Mouse (Mus musculus): ENCODE measurements around the gene Map2k6.

The Map2k6 gene

DNA sequence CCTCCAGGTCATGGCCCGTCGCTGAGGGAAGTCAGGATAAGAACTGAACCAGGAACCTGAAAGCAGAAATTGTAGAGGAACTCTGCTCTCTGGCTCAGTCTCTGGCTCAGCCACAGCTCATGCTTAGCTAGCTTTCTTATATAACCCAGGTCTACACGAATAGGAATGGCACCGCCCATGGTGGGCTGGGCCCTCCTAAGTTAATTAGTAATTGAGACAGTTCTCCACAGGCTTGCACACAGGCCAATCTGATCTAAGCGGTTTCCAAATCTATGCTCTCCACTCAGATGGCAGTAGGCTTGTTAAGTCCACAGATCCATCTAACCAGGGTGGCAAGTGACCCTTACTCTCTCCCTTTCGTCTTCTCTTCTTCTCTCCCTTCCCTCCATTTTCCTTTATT lies 88.9 kb downstream of the Map2k6 start:
- DNase-seq (ENCODE audit: low read depth) = no peak

DNA sequence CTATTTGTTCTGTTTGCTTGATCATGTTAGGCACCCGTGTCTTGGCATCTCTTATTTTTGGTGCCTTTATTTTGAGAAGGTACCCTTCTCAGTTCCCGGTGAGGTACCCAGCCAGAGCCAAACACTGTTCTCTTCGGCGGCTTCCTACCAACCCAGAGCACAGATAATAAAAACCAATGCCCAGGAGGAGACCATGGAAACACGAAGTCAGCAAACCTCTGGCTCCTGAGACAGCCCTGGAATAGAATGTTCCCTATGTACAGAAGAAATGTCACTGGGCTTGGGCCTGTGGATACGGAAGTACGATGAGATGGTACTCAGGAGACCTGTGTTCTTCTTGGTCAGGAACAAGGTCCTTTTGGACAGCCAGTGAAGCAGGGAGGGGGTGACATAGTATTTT lies 89.4 kb downstream of the Map2k6 start:
- DNase-seq (ENCODE audit: low read depth) = no peak

DNA sequence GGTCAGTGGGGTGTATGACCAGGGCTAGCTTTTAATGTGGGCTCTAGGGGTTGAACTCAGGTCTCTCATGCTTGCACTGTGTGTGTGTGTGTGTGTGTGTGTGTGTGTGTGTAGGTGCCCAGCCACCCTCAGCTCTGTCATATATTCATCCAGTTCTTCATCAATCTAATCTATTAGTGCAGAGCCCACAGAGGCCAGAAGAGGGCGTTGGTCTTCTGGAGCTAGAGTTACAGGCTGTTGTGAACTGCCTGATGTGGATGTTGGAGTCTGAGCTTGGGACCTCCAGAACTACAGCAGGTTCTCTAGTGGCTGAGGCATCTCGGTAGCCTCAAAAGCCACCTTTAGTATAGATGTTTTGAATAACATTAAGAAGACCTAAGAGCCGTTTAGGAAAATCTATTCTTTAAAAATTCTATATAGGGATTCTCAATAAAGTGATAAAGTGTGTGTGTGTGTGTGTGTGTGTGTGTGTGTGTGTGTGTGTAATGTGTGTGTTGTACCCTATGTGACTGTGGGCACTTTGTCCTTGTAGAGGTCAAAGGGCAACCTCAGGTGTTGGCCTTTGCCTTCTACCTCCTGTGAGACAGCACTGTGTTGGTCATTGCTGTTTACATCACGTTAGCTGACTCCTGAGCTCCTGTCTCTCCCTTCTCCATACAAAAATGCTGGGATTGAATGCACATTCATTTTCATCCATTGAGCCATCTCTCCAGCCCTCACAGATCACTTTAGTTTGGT lies 96.6 kb downstream of the Map2k6 start:
- DNase-seq (ENCODE audit: low read depth) = no peak

DNA sequence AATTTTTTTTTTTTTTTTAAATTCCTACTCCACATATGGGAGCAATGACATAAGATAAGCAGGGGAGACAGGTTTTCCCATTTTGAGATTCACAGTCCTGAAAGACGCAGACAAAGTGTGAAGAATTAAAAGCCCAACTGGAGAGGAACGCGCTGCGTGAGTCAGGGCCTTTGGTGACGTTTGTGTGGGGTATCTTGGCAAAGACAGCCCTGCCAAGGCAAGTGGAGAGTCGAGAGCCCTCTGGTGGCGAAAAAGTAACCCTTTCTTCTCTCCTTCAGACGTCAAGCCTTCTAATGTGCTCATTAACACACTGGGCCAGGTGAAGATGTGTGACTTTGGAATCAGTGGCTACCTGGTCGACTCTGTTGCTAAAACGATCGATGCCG lies 97.1 kb downstream of the Map2k6 start:
- peak; percentile 63 for DNase-seq (ENCODE audit: low read depth)

DNA sequence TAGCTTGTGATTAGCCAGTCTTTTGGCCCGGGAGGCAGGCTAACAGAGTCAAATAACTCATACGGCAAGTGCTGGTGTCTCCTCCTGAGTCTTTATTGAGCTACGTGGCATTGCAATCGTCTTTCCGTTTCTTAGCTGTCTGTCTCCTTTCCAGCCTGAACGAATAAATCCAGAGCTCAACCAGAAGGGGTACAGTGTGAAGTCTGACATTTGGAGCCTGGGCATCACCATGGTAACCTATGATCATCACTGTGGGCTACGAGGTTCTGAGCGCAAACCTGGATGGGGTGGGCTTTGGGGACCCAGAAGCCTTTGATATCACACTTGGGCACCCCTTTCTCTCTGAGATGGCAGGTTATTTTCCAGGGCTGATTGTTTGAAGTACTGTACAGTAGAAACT lies 98.8 kb downstream of the Map2k6 start:
- no peak for DNase-seq (ENCODE audit: low read depth)

DNA sequence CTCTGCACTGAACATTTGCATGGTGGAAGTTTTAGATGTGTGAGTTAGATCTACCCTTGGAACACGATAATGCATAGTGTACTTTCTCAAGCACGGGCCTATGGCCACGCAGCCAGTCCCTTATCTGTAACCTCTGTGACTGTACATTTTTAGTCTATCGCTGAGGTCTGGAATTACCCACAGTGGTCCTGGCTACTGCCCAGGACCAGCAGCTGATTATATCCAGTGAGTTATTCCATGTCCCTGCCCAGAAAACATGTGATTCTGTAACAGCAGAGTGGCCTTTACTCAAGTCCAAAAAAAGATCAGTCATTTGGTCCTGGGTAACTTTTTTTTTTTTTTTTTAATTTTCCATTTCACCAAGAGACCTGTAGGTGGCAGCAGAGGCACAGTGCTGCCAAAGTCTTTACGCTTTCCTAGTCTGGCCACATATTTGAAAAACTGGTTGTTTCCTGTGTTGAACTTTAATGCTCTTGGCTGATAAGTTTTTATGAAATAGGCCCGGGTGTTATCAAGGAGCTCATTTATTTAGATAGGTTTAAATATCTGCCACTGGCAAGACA lies 99.8 kb downstream of the Map2k6 start:
- DNase-seq (ENCODE audit: low read depth) = peak; percentile 67

DNA sequence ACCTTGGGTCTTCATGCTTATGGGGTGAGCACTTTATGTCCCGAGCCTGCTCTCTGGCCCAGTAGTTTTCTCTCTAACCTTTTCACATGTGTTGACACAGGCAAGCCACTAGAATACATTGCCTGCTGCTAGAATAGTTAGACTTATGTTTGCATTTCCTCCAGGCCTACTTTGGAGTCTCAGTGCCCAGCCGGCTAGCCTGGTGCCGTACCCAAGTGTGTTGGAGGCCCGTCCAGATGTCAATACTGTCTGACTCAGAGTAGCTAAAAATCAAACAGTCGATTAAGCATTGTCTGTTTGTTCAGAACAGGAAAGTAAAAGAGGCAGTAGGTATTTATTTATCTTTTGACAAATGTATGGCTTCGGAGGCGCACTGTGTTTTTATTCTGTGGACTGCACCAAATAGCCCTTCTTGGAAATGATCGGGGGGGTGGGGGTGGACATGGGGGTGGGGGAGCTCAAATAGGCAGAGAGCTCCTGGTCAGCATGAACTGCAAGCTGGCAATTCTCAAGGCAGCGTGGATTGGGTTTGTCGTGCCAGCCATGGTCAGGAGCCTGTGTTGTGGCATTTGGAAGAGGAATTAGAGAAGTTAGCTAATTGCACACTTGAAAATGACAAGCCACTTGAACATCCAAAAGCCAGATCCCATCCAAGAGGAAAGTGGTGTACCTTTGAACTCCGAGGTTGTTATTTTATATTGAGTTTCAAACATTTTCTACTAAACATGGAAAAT lies 104.2 kb downstream of the Map2k6 start:
- no peak for DNase-seq (ENCODE audit: low read depth)

DNA sequence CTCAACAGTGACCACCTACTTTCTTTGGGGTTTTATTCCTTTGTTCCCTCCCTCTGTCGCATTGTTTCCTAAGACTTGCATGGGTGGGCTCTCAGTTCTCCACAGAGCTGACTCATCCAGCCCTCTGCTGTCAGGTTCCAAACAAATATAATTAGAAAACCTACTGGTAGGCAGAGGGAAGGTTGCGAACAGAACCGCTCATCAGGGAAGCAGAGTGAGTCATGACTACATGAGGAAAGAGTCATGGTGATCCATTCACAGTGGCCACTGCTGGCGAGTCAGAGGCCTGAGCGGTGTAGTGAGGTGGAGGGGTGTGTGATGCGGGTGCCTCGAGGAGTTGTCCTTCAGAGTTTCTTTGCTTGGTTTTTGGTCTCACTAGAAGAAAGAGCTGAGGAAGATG lies 112.5 kb downstream of the Map2k6 start:
- no peak for DNase-seq (ENCODE audit: low read depth)

DNA sequence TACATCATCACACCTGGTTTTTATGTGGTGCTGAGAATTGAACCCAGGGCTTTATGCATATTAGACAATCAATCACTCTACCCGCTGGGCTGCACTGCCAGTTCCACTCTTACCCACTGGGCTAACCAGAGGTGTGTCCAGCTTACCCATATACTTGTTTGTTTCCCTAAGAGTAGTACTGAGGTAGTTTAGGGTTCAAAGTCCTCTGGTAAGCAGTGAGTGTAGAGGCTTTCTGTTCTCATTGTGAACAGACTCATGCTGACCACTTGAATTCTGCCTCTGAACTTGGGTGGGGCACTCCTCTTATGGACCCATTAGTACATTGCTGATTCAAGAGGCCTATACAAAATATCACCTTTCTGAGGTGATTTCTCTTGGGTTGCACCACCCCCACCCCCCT lies 119.7 kb downstream of the Map2k6 start:
- DNase-seq (ENCODE audit: low read depth) = no peak

DNA sequence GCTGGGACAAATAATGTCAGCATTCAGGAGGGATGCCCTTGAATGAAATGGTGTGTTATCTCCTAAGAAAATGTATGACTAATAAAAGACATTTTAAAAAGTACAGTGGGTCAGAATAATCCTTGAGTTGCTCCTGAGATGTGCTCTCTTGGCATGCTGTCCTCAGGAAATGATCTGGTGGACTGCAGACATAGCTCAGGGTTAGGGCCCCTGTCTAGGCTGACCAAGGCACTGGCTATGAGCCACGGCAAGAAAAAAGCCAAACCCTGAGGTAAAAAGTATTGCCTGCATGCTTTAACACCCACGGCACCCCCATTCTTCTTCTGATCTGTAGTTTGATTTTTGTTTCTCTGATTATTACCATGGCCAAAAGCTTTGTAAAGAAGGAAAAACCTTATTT lies 124.0 kb downstream of the Map2k6 start:
- DNase-seq (ENCODE audit: low read depth) = no peak

DNA sequence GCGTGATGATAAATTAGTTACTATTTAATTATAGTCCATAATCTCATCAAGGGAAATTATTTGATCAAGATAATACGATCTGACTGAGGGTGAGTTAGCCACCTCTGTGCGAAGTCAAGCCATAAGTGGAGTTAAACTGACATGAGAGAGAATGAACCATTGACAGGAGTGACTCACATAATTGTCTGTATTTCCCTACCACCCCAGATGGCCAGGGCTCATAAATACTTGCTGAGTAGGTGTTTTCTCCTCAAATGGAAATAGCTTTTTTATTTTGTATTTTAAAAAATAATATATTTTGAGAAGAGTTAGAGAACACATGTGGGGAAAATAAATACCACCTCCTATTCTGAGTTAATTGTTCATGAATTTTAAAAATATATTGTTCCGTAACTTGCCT lies 127.2 kb downstream of the Map2k6 start:
- no peak for DNase-seq (ENCODE audit: low read depth)

DNA sequence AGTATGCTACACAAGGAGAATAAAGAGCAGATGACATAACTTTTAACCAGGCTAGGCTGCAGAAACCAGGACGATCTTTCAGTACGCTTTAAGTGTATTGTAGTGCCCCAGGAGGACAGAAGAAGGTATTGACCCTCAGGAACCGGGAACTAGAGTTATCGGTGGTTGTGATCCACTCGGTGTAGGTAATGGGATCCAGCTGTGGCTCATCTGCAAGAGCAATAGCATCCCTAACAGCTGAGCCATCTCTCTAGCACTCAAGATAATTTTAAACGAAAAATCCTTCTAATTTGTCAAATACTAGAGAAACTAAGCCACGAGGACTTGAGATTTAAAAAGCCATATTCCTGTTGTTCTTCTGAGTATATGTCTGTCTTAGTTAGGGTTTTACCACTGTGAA lies 132.2 kb downstream of the Map2k6 start:
- DNase-seq (ENCODE audit: low read depth) = no peak

DNA sequence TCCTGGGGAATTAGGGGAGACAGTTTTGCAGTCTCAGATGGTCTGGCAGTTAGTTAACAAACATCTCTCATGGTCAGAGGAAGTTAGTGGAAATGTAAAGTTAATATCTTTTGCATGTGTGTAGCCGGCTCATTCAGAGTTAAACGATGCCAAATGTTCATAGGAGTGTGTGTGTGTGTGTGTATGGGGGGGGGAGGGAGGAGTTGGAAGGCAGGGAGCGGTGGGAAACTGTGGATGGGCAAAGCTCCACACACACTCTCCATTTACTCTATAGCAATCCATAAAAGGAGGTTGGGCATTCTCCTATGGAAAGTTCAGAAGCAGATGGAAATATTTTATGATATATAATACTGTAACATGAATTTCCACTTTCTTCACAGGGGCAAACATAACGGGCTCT lies 135.9 kb downstream of the Map2k6 start:
- no peak for DNase-seq (ENCODE audit: low read depth)

DNA sequence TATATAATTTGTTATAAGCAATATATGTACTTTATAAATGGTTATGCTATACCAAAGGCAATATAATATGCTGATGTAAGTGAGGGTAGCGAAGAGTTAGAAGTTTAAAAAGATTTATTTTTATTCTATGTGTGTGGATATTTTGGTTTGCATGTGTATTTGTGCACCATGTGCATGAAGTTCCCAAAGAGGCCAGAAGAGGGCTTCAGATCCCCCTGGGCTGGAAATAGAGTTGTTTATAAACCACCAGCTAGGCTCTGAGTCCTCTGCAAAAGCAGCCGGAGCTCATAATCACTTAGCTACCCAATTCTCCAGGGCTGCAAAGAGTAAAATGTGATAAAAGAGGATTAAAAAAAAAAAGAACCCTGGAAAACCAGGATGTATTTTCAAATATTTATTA lies 137.6 kb downstream of the Map2k6 start:
- DNase-seq (ENCODE audit: low read depth) = no peak

DNA sequence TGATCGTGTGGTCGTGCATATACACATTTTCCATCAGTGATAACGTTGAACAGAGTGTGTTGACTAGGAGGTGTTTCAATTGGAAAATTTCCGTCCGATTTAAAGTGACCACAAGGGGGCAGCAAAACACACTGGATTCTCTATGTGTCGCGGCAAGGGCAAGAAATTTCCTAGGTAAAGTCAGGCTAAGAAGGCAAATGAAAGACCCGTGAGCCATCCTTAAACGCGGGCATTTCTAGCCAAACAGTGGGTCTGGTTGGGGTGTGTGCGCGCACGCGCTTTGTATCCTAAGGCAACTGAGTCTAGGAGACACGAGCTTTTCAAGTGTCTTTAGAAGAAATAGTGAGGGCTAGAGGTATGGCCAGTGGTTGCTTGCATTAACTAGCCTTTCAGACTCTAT lies 138.7 kb downstream of the Map2k6 start:
- peak; percentile 47 for DNase-seq (ENCODE audit: low read depth)

DNA sequence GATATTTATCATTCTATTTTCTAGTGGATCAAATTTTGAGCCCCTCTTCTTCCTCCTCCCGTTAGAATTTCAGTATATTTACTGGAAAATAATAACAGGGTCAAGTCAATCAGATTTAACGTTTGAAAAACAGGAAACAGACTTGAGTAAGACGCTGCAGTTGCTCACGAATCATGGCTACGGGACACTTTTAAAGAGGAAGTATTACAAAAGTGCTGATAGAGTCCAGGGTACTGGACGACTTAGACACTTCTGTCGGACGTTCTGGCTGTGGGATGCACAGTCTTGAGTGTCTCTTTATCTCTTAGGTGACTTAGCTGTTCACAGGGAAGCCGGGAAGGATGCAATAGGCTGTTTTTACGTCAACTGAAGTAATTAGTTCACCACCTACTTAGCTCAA lies 139.3 kb downstream of the Map2k6 start:
- no peak for DNase-seq (ENCODE audit: low read depth)

DNA sequence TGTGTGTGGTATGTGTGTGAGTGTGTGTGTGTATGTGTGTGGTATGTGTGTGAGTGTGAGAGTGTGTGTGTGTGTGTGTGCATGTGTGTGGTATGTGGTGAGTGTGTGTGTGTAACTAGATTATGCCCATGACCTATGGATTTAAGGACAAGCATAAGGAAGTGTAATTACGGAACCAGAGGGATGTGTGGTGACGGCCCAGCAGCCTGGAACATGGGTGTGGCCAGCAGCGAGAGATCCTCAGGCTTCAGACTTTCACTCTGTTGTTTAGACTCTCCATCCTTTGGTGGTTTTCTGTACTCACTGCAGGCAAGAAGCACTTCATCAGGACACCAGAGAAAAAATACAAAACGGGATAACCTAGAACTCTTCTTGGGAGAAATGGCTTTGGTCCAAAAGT lies 143.0 kb downstream of the Map2k6 start:
- DNase-seq (ENCODE audit: low read depth) = no peak

DNA sequence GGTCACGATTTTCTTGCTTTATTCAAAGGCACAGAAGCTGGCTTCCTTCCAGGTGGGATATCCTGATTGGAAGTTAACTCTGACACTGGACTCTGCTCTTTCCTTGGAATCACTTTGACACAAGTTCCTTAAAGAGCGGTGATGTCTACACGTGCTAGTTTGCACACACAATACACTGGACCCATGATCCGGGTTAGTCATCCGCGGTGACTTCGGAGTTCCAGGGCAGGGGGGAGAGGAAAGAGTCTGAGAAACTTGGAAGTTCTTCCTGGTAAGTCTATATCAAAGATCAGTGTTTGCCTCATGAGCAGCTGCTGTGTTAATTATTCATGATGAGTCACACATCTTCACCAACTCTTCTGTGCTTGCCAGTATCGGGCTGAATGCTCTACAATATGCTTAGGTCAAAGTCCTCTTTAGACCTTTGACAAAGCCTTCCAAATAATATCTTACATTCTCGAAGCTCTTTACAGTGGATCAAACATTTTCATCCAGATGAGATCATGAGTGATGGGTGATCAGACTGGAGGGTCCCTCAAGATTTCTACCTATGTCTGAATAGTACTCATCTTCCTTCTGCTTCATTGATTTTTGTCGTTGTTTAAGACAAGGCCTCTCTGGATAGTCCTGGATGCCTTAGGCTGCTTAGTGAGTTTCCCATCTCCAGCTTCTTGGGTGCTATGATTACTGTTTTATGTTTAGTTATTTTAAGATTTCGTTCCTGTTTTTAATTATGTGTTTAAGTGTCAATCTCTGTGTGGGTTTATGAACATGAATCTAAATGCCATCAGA lies 145.7 kb downstream of the Map2k6 start:
- no peak for DNase-seq (ENCODE audit: low read depth)

DNA sequence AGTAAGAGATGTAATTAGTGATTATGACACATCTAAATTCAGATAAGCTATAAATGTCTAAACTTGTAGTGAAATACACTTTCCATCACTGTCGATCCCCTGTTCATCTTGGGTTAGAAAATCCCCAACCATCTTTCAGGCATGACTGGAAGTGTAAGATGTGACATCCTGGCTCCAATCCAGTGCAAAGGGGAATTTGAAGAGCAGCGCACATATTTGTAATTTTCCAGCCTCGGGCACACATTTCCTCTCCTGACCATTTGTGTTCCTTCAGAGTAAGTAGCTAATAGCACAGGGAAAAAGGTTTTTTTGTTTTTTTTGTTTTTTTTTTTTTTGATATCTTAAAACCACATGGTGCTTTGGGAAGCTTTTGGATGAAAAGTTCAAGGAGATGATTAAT lies 146.5 kb downstream of the Map2k6 start:
- no peak for DNase-seq (ENCODE audit: low read depth)

DNA sequence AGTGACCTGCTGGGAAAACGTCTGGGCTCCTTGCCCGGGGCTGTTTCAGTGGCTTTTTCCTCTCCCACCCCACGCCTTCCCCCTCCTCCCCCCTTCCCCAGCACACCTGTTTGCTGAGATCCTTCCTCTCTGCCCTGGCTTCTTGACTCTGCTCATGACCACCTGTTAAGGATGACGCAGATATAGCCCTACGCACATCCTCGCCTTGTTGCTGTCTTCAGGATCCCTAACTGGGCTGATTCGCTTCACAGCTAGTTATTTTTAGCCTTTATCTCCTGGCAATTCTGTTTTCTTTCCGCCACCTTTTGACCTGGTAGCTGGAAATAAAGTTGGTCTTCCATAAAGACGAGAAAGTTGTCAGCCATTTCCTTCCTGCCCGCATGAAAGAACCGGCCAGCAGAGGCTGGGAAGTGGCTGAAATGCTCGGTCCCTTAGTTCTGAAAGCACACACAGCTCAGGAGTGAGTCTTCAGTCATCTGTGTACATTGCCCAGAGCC lies 152.6 kb downstream of the Map2k6 start:
- DNase-seq (ENCODE audit: low read depth) = no peak

DNA sequence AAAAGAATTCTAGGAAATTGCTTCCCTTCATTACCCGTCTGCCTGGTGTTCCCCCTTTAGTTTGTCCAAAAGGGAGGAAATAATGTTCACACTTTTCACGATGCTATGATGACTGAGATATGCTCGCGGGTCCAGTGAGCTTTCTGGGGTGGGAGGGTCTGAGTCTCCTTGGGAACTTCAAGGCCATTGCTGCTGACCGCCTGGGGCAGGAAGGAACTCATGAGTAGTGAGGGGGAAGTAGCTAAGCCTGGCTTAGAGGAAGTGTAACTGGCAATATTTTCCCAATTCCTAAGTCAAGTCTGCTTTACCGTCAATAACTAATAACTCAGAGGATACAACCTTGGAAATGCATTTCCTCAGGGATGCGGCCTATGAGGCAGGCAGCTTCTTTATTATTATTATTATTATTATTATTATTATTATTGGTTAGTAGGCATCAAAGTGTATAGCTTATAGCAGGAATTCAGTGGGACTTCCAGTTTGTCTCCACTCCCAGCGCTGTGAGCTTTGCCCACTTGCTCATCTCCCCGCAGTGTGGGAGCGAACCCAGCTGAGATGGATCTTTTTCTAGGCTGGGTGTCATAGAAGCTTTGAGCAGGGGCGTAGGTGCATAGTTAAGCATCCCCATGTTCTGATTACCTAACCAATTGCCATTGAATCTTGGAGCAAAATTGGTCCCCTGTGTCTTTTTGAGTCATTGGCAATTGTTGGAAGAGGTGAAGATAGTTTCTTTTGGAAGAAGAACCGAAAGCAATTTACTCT lies 163.6 kb downstream of the Map2k6 start:
- no peak for DNase-seq (ENCODE audit: low read depth)

DNA sequence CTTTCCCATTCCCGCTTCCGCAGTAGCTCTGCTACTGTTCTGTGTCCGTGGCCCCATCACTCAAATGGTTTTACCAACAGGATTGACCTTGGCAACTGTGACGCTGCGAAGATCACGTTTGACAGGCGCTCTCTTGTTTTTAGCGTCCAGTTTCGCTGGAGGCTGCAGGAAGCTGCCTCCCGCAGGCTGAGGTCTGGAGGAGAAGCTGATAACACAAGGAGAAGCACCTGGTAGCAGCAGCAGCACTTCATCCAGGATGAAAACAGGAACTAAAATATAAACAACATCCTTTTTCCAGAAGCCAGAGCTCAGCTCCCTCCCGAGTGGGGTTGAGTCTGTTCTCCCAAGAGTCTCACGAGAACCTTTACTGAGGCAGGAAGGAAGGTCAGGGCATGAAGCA lies 164.3 kb downstream of the Map2k6 start:
- no peak for DNase-seq (ENCODE audit: low read depth)

Data from c-Kit-positive CD71-positive TER-119-negative erythroid progenitor cells, embryonic 14.5 days (primary cell).